Mouse (Mus musculus) telencephalon, adult 2 months (tissue): ENCODE measurements around the gene Ap3b1.
A peak's percentile ranks its signal among the peaks of the same experiment; 100 is the strongest.

ENCODE experiments used
- DNase-seq: peaks from one replicate; pipeline ENCODE4 v3.0.0-alpha.2; 2011; ENCODE audit warnings: low read depth, low spot score

Ap3b1 gene

GRCm38 (mm10) chr13:94451229-94451628 is 92.5 kb downstream of the Ap3b1 start:
- DNase-seq, result peak; percentile 31

GRCm38 (mm10) chr13:94454131-94454530 is 95.4 kb downstream of the Ap3b1 start:
- DNase-seq, result no peak

GRCm38 (mm10) chr13:94459143-94459542 is 100.4 kb downstream of the Ap3b1 start:
- no peak for DNase-seq

- DNase-seq, result no peak
Measured at GRCm38 (mm10) chr13:94464221-94464620, 105.5 kb downstream of the Ap3b1 start.

- no peak for DNase-seq
Measured at GRCm38 (mm10) chr13:94468551-94468950, 109.8 kb downstream of the Ap3b1 start.

GRCm38 (mm10) chr13:94471009-94471672 is 112.4 kb downstream of the Ap3b1 start:
- no peak for DNase-seq

GRCm38 (mm10) chr13:94476208-94476607 is 117.4 kb downstream of the Ap3b1 start:
- no peak for DNase-seq

- DNase-seq, result no peak
Measured at GRCm38 (mm10) chr13:94480256-94480655, 121.5 kb downstream of the Ap3b1 start.

GRCm38 (mm10) chr13:94490684-94491083 is 131.9 kb downstream of the Ap3b1 start:
- peak; percentile 32 for DNase-seq

GRCm38 (mm10) chr13:94491159-94491558 is 132.4 kb downstream of the Ap3b1 start:
- DNase-seq, result no peak

GRCm38 (mm10) chr13:94497521-94497920 is 138.8 kb downstream of the Ap3b1 start:
- no peak for DNase-seq

- DNase-seq, result peak; percentile 79
Measured at GRCm38 (mm10) chr13:94506411-94506810, 147.7 kb downstream of the Ap3b1 start.

GRCm38 (mm10) chr13:94508344-94508743 is 149.6 kb downstream of the Ap3b1 start:
- no peak for DNase-seq

- DNase-seq, result no peak
Measured at GRCm38 (mm10) chr13:94513157-94513767, 154.5 kb downstream of the Ap3b1 start.

GRCm38 (mm10) chr13:94513898-94514297 is 155.1 kb downstream of the Ap3b1 start:
- DNase-seq, result no peak

- no peak for DNase-seq
Measured at GRCm38 (mm10) chr13:94514992-94515391, 156.2 kb downstream of the Ap3b1 start.

GRCm38 (mm10) chr13:94516532-94516931 is 157.8 kb downstream of the Ap3b1 start:
- DNase-seq, result no peak

GRCm38 (mm10) chr13:94518176-94518575 is 159.4 kb downstream of the Ap3b1 start:
- no peak for DNase-seq

GRCm38 (mm10) chr13:94519276-94519675 is 160.5 kb downstream of the Ap3b1 start:
- no peak for DNase-seq

- DNase-seq, result no peak
Measured at GRCm38 (mm10) chr13:94523213-94523612, 164.5 kb downstream of the Ap3b1 start.

GRCm38 (mm10) chr13:94524669-94525238 is 166.0 kb downstream of the Ap3b1 start:
- DNase-seq, result no peak

- DNase-seq, result no peak
Measured at GRCm38 (mm10) chr13:94529138-94529537, 170.4 kb downstream of the Ap3b1 start.

GRCm38 (mm10) chr13:94533516-94533915 is 174.8 kb downstream of the Ap3b1 start:
- no peak for DNase-seq
